Mouse (Mus musculus) left cerebral cortex, adult 2 months (tissue): ENCODE results near the gene Pbx1. TPM values are rescaled to one million over a fixed set of nuclear protein-coding genes. Genes with fewer than 3 reads are reported as not detected.
A peak's percentile ranks its signal among the peaks of the same experiment; 100 is the strongest.

Experiments used
- DNase-seq, 2 experiments: peaks; one replicate each; pipeline ENCODE4 v3.0.0; 2021 to 2022; ENCODE audit warnings: low spot score in 2 of 2, mixed read lengths in 1 of 2; ENCODE audit errors: extremely low spot score in 1 of 2
- H3K27ac ChIP-seq: fragments of 200-600 bp; 2 replicates; pipeline ENCODE4 v1.8.1; 2022
- H3K4me3 ChIP-seq: fragments of 200-600 bp; 2 replicates; pipeline ENCODE4 v1.8.1; 2022
- CTCF ChIP-seq: fragments of 200-600 bp; IDR thresholded peaks from 2 replicates; pipeline ENCODE4 v1.8.1; 2022; ENCODE audit warnings: antibody characterized with exemption, mild to moderate bottlenecking, moderate library complexity
- intact Hi-C: fragments of 180-260 bp; cut with DNase I; formaldehyde crosslinking; loops from one replicate; pipeline ENCODE4 v1.15.1; 2025
- total RNA-seq, 2 experiments: library from RNA; stranded (reverse); gene quantifications; 2 replicates each; pipeline ENCODE4 v1.2.3; 2021

The Pbx1 gene
- total RNA-seq, 2 experiments from 2014 or later, result 140 to 143 TPM

DNA sequence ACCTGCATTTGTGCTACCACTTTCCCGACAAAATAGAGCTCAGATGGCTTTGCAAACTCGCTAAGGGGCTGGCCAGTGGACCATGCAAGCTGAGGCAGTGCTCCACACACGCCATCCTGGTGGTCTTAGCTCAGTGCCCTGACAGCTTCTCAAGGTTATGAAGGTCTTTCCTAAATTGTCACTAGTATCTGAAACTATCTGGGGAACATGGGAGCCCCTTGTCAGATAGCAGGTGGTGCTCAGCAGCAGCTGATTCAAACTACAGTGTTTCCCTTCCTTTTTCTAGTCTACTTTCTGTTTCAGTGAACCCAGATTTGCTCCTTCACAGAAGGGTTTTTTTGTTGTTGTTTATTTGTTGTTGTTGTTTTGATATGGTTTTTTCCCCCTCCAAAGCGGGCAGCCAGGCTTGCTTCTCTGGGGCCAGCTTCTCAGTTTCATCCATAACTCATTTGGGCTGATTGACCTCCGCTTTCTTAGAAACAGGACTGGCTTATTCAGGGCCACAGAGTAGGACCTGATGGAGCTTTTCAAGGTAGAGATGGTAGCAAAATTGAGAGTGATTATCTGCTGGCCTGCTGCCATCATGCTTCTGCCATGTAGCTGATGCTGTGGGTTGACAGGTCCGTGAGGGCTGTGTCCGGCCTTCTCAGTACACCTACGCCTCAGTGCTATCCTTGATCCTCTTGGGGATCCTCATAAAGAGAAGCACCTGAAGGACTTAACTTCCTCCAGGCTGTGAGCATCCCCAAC lies 141.7 kb downstream of the Pbx1 start:
- Histone ChIP-seq H3K27ac (no peak overlapping the region; the same call in 1 of the 2 replicates), H3K4me3 (no peak overlapping the region)
- no peak for DNase-seq
- TF ChIP-seq CTCF, result no peak
- intact Hi-C loops, result loop anchor here (2.0 kb wide), 1 partner anchor 76 kb away; no protein-coding TSS in a partner anchor

DNA sequence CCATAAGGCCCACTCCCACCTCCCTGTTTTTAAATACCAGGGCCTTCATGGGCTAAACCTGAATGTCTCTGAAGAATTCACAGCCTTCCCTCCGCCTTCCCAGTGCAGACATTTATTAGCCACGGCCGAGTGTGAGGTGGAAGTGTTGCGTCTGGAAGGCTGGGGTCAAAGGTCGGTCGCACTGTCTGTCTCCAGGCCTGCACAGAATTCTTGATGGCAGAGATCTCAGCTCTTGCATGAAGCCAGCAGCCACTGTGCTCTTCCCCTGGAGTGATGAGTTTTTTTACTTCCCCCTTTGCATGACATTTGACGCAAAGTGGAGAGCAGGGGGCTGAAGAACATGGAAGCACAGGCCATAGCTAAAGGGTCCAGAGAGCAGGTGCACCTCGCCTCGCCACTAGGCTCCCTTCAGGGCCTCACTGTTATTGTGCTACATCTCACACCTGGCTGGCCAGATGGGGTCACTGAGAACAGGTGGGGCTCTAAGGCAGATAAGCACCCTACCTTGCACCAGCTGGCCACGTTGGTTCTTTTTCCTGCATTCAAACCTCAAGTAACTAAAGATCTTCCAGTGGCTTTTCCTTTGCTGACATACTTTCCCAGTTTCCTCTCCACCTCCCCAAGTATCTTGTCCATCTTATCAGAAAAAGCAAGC lies 143.1 kb downstream of the Pbx1 start:
- no peak for DNase-seq
- no peak overlapping the region for H3K4me3 ChIP-seq
- intact Hi-C loops, result no loop called here
- no peak for TF ChIP-seq CTCF
- H3K27ac ChIP-seq, result peak overlapping the region; percentile 79; the same call in 1 of the 2 replicates

DNA sequence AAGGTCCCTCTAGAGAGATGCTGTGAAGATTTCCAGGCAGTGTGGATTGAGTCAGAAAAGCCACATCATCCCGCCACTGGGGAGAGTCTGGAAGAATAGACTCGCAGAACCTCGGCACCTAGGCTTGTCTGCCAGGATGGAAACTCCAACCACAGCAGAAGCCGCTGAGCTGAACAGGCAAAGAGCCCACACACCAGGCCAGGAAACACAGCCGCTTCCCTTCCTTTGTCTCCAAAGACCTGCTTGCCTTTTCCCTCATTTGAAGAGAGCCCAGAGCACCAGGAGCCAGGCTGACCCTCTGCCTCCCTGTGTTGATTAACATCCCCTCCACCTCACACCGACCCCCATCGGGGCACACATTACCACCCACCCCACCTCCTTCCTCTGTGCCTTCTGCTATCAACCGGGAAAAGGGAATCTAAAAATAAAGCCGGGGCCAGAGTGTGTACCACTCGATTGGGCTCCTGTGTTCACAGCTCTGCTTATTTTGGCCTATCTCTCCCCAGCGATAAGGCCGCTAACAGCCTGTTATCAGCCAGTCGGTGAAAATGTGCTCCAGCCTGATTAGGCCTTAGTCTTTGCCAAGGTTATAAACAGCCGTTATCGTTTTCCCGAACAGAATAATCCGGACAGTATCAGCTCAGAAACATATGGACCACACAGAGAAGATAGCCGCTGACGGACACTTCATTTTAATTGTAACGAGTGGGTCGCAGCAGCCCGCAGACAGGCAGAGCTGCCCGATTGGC lies 144.1 kb downstream of the Pbx1 start:
- peak overlapping the region; percentile 79 for H3K27ac ChIP-seq

DNA sequence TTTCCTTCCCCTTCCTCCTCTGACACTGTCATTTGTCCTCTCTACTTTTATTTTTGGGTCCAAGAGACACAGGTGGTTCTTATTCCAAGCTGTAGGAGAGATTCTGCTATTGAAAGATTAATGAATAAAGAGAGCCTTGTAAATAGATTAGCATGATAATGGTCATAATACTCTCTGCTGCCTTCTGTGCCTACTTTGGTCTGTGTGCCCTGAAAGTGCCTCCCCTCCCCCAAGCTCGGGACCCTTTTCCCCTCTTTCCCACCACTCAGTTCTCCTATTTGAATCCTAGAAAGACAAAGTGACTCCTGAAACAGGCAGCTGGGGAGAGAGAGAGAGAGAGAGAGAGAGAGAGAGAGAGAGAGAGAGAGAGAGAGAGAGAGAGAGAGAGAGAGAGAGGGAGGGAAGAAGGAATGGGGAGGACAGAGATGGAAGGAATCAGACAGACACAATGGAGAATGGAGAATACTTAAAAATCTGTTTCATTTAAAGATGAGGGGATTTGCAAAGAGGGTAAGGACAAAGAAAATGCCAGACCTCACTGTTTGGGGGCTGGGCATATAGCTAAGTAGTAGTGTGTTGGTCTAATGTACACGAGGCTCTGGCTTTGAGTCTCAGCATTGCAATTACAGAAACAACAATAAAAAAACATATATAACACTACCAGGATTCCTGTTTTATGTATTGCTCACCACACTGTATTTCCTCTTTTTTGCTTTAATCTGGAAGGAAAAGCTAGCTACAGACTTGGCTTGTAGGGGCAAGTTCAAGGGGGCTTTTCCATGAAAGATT lies 145.0 kb downstream of the Pbx1 start:
- H3K27ac ChIP-seq, result peak overlapping the region; percentile 79
- intact Hi-C loops, result no loop called here
- TF ChIP-seq CTCF, result no peak
- no peak for DNase-seq
- no peak overlapping the region for H3K4me3 ChIP-seq

More for the DNA sequence above, 144.1 kb downstream of the Pbx1 start:
- no peak overlapping the region for H3K4me3 ChIP-seq
- TF ChIP-seq CTCF, result no peak
- intact Hi-C loops, result no loop called here
- DNase-seq, result peak; percentile 44 to 59

DNA sequence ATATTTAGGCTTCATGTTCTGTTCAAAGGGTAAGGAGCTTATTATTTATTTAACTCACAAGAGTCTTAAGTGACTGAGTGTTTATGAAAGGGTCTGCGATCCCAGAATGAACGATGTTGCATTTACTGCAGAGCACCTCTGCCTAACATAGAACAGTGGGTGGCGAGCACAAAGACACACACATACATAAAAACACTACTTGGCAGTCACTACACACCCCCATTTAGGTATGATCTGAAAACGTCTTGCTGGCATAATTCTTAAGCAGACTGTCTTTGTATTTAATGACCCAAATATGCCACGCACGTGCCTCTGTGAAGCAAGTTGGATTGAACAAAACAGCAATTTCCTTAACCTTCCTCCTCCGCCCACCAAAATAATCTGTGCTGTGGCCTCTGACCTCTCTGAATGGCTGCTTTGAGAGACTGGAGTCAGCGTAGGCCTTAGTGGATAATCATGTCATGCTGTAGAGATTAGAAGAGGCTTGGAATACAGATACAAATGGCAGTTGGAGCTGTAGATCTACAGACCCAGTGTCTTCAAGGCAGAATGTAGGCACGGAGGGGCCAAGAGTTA lies 147.4 kb downstream of the Pbx1 start:
- TF ChIP-seq CTCF, result no peak
- no peak for DNase-seq
- intact Hi-C loops, result no loop called here
- no peak overlapping the region for H3K4me3 ChIP-seq
- H3K27ac ChIP-seq, result no peak overlapping the region

DNA sequence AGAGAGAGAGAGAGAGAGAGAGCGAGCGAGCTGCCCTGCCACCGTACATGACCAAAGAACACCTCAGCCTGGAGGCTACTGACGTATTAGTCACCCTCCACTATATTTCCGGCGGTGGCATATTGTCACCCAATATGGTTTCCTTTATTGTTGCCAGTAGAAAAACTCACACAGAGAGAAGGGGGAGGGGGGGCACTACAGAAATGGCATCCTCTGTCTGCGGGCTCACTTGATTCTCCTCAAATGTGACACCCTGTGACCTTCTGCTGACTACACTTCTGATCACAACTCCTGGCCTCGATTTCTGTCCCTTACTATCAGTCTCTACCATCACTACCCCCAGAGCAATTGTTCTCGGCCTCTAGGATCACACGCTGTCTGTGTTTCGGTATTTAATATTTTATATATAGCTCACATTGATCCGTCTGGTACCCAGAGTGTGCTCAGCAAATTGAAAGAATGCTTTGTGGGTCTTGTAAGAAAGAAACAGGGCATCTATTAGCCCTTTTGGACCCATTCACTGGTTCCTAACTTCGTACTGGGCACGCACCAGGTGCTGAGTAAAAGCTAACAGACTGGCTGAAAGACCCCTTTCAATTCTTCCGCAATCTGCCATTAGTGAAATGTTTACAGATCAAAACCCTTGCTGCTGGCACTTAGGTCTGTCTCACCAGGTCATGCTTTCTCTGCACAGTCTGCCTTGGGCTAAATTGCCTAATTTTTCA lies 148.1 kb downstream of the Pbx1 start:
- DNase-seq, result no peak

DNA sequence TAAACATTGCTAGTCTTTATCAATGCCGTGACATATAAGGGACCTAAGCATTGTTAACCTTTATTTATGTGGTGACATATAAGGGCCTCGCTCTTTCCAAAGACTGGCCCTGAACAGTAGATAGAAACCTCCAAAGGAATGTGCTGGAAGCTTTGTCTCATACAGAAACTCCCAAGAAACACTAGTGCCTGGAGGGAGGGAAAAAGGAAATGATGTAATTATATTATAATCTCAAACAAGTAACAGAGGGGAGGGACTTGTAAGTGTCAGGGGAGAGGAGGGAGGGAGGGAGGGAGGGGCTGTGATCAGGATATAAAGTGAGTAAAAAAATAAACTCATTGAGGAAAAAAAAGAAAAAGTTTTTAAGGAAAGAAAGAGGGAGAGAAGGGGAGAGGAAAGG lies 148.6 kb downstream of the Pbx1 start:
- DNase-seq, result no peak
- no peak for TF ChIP-seq CTCF
- H3K27ac ChIP-seq, result no peak overlapping the region
- intact Hi-C loops, result no loop called here
- H3K4me3 ChIP-seq, result no peak overlapping the region

More for the DNA sequence above, 148.1 kb downstream of the Pbx1 start:
- intact Hi-C loops, result no loop called here
- no peak overlapping the region for H3K27ac ChIP-seq
- no peak for TF ChIP-seq CTCF
- H3K4me3 ChIP-seq, result no peak overlapping the region

DNA sequence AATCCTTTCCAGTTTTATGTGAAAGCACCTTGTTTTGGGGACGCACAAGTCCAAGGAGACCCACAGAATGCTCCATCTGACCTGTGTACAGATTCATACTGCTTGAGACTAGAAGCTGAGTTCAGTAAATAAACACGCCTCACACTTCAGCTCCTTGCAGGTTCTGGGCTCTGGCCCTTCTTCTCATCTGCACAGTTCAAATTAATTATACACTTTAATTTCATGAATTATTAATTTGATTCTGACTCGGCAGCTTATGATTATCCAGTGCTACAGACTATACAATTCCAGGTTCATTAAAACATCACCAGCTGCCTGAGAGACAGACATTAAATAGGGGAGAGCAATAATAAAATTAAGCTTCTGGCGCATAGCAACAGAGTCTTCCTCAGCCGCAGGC lies 156.4 kb downstream of the Pbx1 start:
- no peak for DNase-seq
- H3K4me3 ChIP-seq, result no peak overlapping the region
- intact Hi-C loops, result no loop called here
- no peak overlapping the region for H3K27ac ChIP-seq
- no peak for TF ChIP-seq CTCF

DNA sequence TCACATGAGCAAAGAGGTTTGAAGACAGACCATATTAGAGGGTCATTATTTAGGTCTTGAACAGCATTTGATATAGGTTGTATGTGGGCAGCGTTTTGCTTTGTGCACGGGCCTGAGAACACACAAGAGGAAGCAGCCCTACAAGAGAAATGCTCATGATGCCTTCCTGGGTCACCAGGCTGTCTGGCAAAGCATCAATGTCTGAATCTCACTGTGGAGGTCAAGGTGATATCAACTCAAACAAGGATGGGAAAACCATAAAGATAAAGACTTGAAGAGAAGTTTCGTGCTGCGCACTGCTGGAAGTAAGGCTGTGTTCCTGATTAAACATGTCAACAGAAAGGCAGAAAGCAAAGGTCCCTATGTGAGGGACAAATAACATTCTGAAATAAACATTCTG lies 157.8 kb downstream of the Pbx1 start:
- DNase-seq, result no peak
- Histone ChIP-seq H3K27ac (no peak overlapping the region), H3K4me3 (no peak overlapping the region)
- intact Hi-C loops, result no loop called here
- no peak for TF ChIP-seq CTCF

DNA sequence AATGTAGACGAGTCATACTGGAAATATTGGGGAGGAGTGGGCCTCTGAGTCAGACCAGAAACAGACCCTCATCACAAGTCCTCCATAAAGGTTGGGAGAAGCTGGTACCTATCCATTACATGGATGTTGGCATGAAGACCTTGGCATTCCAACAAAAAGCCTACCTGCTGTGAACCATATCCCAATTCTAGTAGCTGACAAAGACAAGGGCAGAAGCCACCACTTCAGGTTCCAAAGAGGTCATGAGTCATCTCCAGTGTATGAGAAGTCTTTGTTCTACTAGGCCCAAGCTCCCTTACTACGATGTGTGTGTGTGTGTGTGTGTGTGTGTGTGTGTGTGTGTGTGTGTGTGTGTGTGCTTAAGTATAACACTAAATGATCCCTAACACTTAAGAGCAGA lies 160.0 kb downstream of the Pbx1 start:
- no peak for DNase-seq
- Histone ChIP-seq H3K4me3 (no peak overlapping the region), H3K27ac (no peak overlapping the region)
- intact Hi-C loops, result no loop called here
- no peak for TF ChIP-seq CTCF

DNA sequence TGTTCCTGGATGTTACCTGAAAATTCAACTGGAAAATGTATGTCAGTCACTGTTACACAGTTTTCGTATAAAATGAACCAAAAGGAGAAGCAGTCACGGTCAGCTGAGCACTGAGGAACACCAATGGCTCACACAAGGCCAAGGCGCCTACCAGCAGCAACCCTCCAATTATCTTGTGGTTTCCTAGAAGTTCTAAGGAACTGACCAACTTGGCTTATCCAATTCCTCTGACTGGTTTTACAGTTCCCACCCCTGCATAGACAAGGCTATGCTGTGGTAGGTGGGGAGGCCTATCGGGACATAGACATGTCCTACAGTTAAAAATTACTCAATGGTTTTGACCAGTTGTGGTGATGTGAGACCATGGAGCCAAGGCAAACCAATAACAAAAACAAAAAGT lies 160.9 kb downstream of the Pbx1 start:
- intact Hi-C loops, result no loop called here
- H3K27ac ChIP-seq, result no peak overlapping the region
- no peak for TF ChIP-seq CTCF
- no peak overlapping the region for H3K4me3 ChIP-seq
- no peak for DNase-seq
